Mouse (Mus musculus): ENCODE measurements around the gene Dgka. TPM values are rescaled to one million over a fixed set of nuclear protein-coding genes. Genes with fewer than 3 reads are reported as not detected.

The Dgka gene
- polyA plus RNA-seq (2016; fragmentation: Nextera tagmentation; extraction: Ambion mirVana) = 3.9 and 4.2 TPM in 2 replicates

- Histone ChIP-seq H3K9ac (peak within 1 kb of the TSS; percentile 74), H3K4me3 (replicated peaks) (peak within 1 kb of the TSS; percentile 58), H3K9me3 (no peaks in the 10 kb centered on the region), H3K4me2 (peak within 1 kb of the TSS; percentile 93), H3K4me1 (peaks cover 26% of the 10 kb centered on the region), H3K27me3 (peaks cover 49% of the 10 kb centered on the region), H3K36me3 (replicated peaks) (no peaks in the 10 kb centered on the region), H3K27ac (no peak within 1 kb of the TSS)
- no peak for ATAC-seq (ENCODE audit: low FRiP score)
- 23% methylated on average over 18 of the region's 18 CpGs for WGBS
These were observed at the start of gene Dgka for GRCm38 (mm10) chr10:128744680-128745601. Gene Dgka, minus strand, starts transcription at chr10:128744855.

DNA sequence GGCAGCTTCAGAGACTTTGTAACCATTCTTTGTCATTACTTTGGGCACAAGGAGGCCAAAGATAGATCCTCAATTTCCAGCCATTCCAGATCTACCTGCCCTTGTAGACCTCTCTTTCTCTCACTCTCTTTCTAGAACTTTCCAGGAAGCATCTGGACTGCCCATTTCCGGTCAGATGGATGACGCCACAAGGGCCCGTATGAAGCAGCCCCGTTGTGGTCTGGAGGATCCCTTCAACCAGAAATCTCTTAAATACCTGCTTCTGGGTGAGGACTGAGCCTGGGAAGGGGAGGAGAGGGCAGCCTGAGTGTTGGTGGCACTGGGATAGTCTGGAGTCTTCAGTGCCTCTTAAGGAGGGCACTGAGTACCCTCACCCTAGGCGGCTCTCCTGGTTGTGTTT lies 49.7 kb upstream of the Dgka start:
- H3K4me3 ChIP-seq (replicated peaks) = no peak overlapping the region
- no peaks in the 10 kb centered on the region for H3K27me3 ChIP-seq
- ATAC-seq (ENCODE audit: low FRiP score) = no peak
- H3K9ac ChIP-seq = no peak overlapping the region
- WGBS = 89% methylated on average over 5 of the region's 5 CpGs
- no peaks in the 10 kb centered on the region for H3K4me1 ChIP-seq
- no peaks in the 10 kb centered on the region for H3K9me3 ChIP-seq
- no peak overlapping the region for H3K4me2 ChIP-seq
- no peak overlapping the region for H3K27ac ChIP-seq
- no peaks in the 10 kb centered on the region for H3K36me3 ChIP-seq (replicated peaks)

DNA sequence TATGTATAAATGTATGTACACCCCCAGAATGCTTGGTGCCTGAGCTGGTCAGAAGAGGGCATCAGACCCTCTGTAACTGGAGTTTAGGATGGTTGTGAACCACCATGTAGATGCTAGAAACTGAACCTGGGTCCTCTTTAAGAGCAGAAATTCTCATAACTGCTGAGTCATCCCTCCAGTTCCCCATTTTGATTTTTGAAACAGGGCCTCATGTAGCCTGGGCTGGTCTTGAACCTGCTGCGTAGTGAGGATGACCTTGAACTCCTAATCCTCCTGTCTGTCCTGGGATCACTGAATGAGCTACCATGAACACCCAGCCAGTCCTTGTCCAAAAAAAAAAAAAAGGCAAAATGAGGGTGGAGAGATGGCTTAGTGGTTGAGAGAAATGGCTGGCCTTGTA lies 48.6 kb upstream of the Dgka start:
- no peak overlapping the region for H3K9ac ChIP-seq
- no peak overlapping the region for H3K4me2 ChIP-seq
- no peaks in the 10 kb centered on the region for H3K27me3 ChIP-seq
- ATAC-seq (ENCODE audit: low FRiP score) = no peak
- H3K36me3 ChIP-seq (replicated peaks) = no peaks in the 10 kb centered on the region
- 93% methylated on average over 1 of the region's 1 CpGs for WGBS
- no peaks in the 10 kb centered on the region for H3K4me1 ChIP-seq
- H3K27ac ChIP-seq = no peak overlapping the region
- H3K9me3 ChIP-seq = no peaks in the 10 kb centered on the region
- no peak overlapping the region for H3K4me3 ChIP-seq (replicated peaks)

GRCm38 (mm10) chr10:128792041-128792440 lies 47.4 kb upstream of the Dgka start:
- Histone ChIP-seq H3K36me3 (replicated peaks) (no peaks in the 10 kb centered on the region), H3K4me2 (no peak overlapping the region), H3K9me3 (no peaks in the 10 kb centered on the region), H3K4me1 (no peaks in the 10 kb centered on the region), H3K27ac (no peak overlapping the region), H3K4me3 (replicated peaks) (no peak overlapping the region), H3K9ac (no peak overlapping the region), H3K27me3 (no peaks in the 10 kb centered on the region)
- no peak for ATAC-seq (ENCODE audit: low FRiP score)

DNA sequence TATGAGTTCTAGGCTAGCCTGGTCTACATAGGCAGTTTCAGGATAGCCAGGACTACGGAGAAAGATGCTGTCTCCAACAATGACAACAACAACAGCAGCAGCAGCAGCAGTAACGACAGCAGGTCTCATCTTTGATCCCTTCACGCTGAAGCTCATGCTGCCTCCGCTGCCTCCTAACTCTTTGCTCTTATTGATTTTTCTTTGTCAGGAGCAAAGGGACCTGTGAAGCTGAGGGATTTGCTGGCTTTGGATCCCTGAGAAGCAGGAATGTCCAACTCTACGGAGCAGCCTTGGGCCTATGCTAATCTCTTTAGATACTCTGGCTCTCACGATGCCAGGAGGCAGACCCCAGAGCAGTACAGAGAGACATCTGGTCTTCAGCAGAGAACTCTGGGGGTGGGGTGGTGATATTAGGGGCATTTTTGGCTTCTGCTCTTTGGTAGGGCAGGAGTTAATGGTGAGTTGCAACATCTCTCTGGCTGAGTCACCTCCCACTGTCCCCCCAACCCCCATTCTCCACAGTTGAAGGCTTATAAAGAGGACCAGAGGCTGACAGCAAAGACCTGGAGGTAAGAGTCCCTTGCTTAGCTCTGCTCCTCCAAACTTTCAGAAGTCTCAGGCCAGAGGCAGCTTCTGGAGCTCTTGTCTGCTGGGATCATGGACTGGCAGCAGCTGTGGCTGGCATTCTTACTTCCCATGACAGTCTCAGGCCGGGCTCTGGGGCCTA lies 45.9 kb upstream of the Dgka start, which contains the start of gene Mmp19:
TSS of gene Mmp19 (plus strand) at position 513 of the 727 bp plus-strand sequence.
- Histone ChIP-seq H3K4me2 (no peak within 1 kb of the TSS), H3K27ac (no peak within 1 kb of the TSS), H3K4me1 (no peaks in the 10 kb centered on the region), H3K36me3 (replicated peaks) (no peaks in the 10 kb centered on the region), H3K4me3 (replicated peaks) (no peak within 1 kb of the TSS), H3K27me3 (no peaks in the 10 kb centered on the region), H3K9me3 (no peaks in the 10 kb centered on the region), H3K9ac (no peak within 1 kb of the TSS)
- no peak for ATAC-seq (ENCODE audit: low FRiP score)
- WGBS = 64% methylated on average over 7 of the region's 7 CpGs

DNA sequence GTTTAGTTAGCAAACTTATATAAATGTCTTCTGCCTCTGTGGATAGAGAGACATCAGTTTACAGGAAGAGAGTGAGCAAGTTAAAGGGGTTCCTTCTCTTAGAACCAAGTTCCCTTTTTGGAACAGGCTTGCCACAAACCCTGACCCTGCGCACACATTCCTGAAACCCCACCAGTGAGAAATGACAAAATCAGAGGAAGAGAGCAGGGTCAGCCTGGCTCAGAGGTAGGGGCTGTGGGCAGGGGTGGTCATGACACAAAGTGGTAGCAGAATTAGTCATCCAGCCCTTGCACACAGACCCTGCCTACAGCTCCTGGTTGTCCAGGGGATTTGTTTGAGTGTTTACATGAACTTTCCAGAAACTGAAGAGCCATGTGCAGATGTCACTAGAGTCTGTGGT lies 35.5 kb upstream of the Dgka start:
- Histone ChIP-seq H3K36me3 (replicated peaks) (no peaks in the 10 kb centered on the region), H3K27me3 (no peaks in the 10 kb centered on the region; the same call in 1 of the 2 replicates), H3K4me1 (no peaks in the 10 kb centered on the region), H3K27ac (no peak overlapping the region), H3K9me3 (peaks cover 15% of the 10 kb centered on the region; the same call in 1 of the 2 replicates), H3K4me2 (no peak overlapping the region), H3K9ac (no peak overlapping the region), H3K4me3 (replicated peaks) (no peak overlapping the region)
- no peak for ATAC-seq (ENCODE audit: low FRiP score)
- 91% methylated on average over 1 of the region's 1 CpGs for WGBS

DNA sequence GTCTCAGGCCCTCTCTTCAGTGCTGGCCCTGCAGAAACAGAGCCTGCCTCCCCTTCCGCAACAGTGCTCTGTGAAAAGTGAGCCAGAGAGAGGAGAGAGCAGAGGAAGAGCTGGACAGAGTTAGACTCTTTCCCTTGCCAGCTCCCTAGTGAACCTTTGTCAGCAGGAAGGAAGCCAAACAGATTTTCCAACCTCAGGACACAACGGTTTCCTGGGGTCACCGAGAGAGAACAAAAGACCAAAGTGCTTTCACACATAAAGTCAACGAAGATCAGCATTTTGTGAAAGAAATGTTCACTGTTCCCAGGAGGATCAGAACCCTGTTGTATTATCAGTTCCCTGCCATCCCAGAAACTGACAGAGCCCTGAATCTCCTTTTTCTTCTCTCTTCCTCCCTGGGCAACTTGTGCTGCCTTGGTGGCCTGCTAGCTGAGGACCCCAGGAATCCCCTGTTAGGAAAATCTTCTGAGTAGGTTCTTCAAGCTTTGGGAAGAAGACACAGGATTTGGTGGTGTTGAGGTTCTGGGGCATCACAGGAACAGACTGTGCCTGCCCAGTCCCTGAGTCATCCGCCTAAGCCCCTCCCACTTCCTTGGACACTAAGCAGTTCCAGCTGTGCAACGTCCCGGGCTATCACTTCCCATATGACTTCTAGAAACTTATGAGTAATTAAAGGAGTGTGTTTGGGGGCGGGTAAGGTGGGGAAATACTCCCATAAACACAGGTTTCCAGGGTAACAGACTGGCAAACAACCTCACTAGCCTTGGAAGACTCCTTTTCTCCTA lies 34.5 kb upstream of the Dgka start:
- Histone ChIP-seq H3K4me3 (replicated peaks) (no peak overlapping the region), H3K27ac (no peak overlapping the region), H3K27me3 (no peaks in the 10 kb centered on the region; the same call in 1 of the 2 replicates), H3K4me2 (no peak overlapping the region), H3K9ac (no peak overlapping the region), H3K9me3 (peaks cover 10% of the 10 kb centered on the region; the same call in 1 of the 2 replicates), H3K36me3 (replicated peaks) (no peaks in the 10 kb centered on the region), H3K4me1 (no peaks in the 10 kb centered on the region)
- 47% methylated on average over 8 of the region's 8 CpGs for whole genome bisulfite sequencing
- ATAC-seq (ENCODE audit: low FRiP score) = no peak

DNA sequence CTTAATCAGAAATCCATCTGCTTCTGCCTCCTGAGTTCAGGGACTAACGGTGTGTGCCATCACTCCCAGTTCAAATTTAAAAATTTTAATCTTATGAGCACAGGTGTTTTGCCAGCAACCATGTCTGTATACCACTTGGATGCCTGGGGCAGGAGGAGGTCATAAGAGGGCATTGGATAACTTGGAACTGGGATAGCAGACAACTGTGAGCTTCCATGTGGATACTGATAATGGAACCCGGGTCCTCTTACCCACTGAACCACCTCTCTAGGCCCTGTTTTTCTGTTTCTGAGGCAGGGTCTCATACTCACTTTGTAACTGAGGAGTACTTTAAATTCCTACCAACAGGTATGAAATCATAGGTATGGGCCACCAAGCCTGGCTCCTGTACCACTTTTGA lies 33.8 kb upstream of the Dgka start:
- WGBS = 87% methylated on average over 2 of the region's 2 CpGs
- Histone ChIP-seq H3K4me2 (no peak overlapping the region), H3K4me3 (replicated peaks) (no peak overlapping the region), H3K4me1 (no peaks in the 10 kb centered on the region), H3K9ac (no peak overlapping the region), H3K27me3 (no peaks in the 10 kb centered on the region; the same call in 1 of the 2 replicates), H3K36me3 (replicated peaks) (no peaks in the 10 kb centered on the region), H3K9me3 (0 out of 2 replicates have a peak, but pooled peaks cover 3% of the 10 kb centered on the region), H3K27ac (no peak overlapping the region)
- no peak for ATAC-seq (ENCODE audit: low FRiP score)

GRCm38 (mm10) chr10:128773685-128774084 lies 29.0 kb upstream of the Dgka start:
- no peak overlapping the region for H3K27ac ChIP-seq
- WGBS = 26% methylated on average over 5 of the region's 5 CpGs
- no peaks in the 10 kb centered on the region for H3K27me3 ChIP-seq
- H3K4me1 ChIP-seq = no peaks in the 10 kb centered on the region
- H3K4me2 ChIP-seq = no peak overlapping the region
- no peak for ATAC-seq (ENCODE audit: low FRiP score)
- no peak overlapping the region for H3K9ac ChIP-seq
- no peak overlapping the region for H3K4me3 ChIP-seq (replicated peaks)
- H3K9me3 ChIP-seq = no peaks in the 10 kb centered on the region
- no peaks in the 10 kb centered on the region for H3K36me3 ChIP-seq (replicated peaks)

GRCm38 (mm10) chr10:128772895-128773294 lies 28.2 kb upstream of the Dgka start:
- no peaks in the 10 kb centered on the region for H3K9me3 ChIP-seq
- no peaks in the 10 kb centered on the region for H3K27me3 ChIP-seq
- no peak overlapping the region for H3K4me3 ChIP-seq (replicated peaks)
- no peak overlapping the region for H3K4me2 ChIP-seq
- no peaks in the 10 kb centered on the region for H3K36me3 ChIP-seq (replicated peaks)
- H3K27ac ChIP-seq = no peak overlapping the region
- no peak overlapping the region for H3K9ac ChIP-seq
- 82% methylated on average over 2 of the region's 2 CpGs for WGBS
- no peak for ATAC-seq (ENCODE audit: low FRiP score)
- no peaks in the 10 kb centered on the region for H3K4me1 ChIP-seq

- no peaks in the 10 kb centered on the region for H3K9me3 ChIP-seq
- peak overlapping the region; percentile 80 for H3K9ac ChIP-seq
- peaks cover 12% of the 10 kb centered on the region for H3K36me3 ChIP-seq (replicated peaks)
- peaks cover 28% of the 10 kb centered on the region for H3K27me3 ChIP-seq
- whole genome bisulfite sequencing = under 1% methylated on average over 37 of the region's 37 CpGs
- peak; percentile 95 for ATAC-seq (ENCODE audit: low FRiP score)
- H3K4me1 ChIP-seq = peaks cover 26% of the 10 kb centered on the region
- H3K27ac ChIP-seq = peak overlapping the region; percentile 92
- peak overlapping the region; percentile 89 for H3K4me2 ChIP-seq
- peak overlapping the region; percentile 76 for H3K4me3 ChIP-seq (replicated peaks)
These were observed 3.7 kb upstream of the Dgka start for GRCm38 (mm10) chr10:128748252-128748864.
